In genomic region chr7:34195632-34196031, GRCm38 (mm10) we compare ENCODE assay signal across 8 mouse cellular contexts. TPM values are rescaled to one million over a fixed set of nuclear protein-coding genes. Genes with fewer than 3 reads are reported as not detected.
A peak's percentile ranks its signal among the peaks of the same experiment; 100 is the strongest.
DNase-seq lines count a peak whose midpoint lies in the region; ATAC-seq and TF ChIP-seq lines count a peak whose summit lies in the region.

No protein-coding gene starts in this region.

- H3K4me3 ChIP-seq in heart, embryonic 13.5 days: peak overlapping the region; percentile 87
- H3K4me3 ChIP-seq in ES-Bruce4 (ENCODE audit: low read depth, low read length): peak overlapping the region; percentile 98
- peak overlapping the region; percentile 68 for H3K4me3 ChIP-seq in erythroblast, embryonic 14.5 days (replicated peaks)
- peak overlapping the region; percentile 64 to 73 for H3K4me3 ChIP-seq in liver, embryonic 14.5 days (ENCODE audit: insufficient read depth in 1 of 2, low read depth in 2 of 2, low read length in 2 of 2)

- H3K9ac ChIP-seq in heart, embryonic 13.5 days: peak overlapping the region; percentile 90
- H3K9ac ChIP-seq in ES-Bruce4 (ENCODE audit: low read depth, poor library complexity, severe bottlenecking): peak overlapping the region; percentile 83
- peak overlapping the region; percentile 79 for H3K9ac ChIP-seq in liver, embryonic 14.5 days (replicated peaks)

- TF ChIP-seq EP300 in ES-Bruce4 (IDR thresholded peaks at IDR 0.05; ENCODE audit: insufficient read depth, low read depth, low read length): no peak
- no peak for TF ChIP-seq EP300 in liver, embryonic 14.5 days (IDR thresholded peaks at IDR 0.05; ENCODE audit: low read depth)

- H3K9me3 ChIP-seq in heart, embryonic 13.5 days: peaks cover 1% of the 10 kb centered on the region; the same call in 1 of the 2 replicates
- H3K9me3 ChIP-seq in ES-Bruce4 (replicated peaks; ENCODE audit: control insufficient read depth, insufficient read depth, low read length, poor library complexity, severe bottlenecking): no peaks in the 10 kb centered on the region; the same call in 1 of the 2 replicates
- no peaks in the 10 kb centered on the region for H3K9me3 ChIP-seq in erythroblast, embryonic 14.5 days (ENCODE audit: control insufficient read depth, low read length)
- no peaks in the 10 kb centered on the region for H3K9me3 ChIP-seq in liver, embryonic 14.5 days (ENCODE audit: control insufficient read depth, low read length)

- peak overlapping the region; percentile 71; the same call in 1 of the 2 replicates for H3K27ac ChIP-seq in heart, embryonic 13.5 days (replicated peaks)
- H3K27ac ChIP-seq in ES-Bruce4 (ENCODE audit: insufficient read depth, low read length): no peak overlapping the region
- peak overlapping the region; percentile 46 for H3K27ac ChIP-seq in liver, embryonic 14.5 days

- no peaks in the 10 kb centered on the region for H3K27me3 ChIP-seq in heart, embryonic 13.5 days (replicated peaks)
- no peaks in the 10 kb centered on the region for H3K27me3 ChIP-seq in ES-Bruce4 (ENCODE audit: control insufficient read depth, insufficient read depth, low read length, poor library complexity, severe bottlenecking)
- no peaks in the 10 kb centered on the region for H3K27me3 ChIP-seq in erythroblast, embryonic 14.5 days (ENCODE audit: control insufficient read depth)
- no peaks in the 10 kb centered on the region for H3K27me3 ChIP-seq in liver, embryonic 14.5 days (ENCODE audit: control insufficient read depth, insufficient read depth, low read length)

- DNase-seq in heart, adult 8-10 months (ENCODE audit: low spot score): no peak
- peak in 1 of 3 experiments; percentile 24 for DNase-seq in liver, embryonic 14.5 days (ENCODE audit: low read depth in 3 of 3, low spot score in 3 of 3)
- no peak for DNase-seq in urinary bladder, postnatal 14 days (ENCODE audit: low spot score)
- no peak for DNase-seq in layer of hippocampus, adult 11-12 months (ENCODE audit: low spot score)

- peaks cover 8% of the 10 kb centered on the region for H3K4me1 ChIP-seq in heart, embryonic 13.5 days
- H3K4me1 ChIP-seq in ES-Bruce4 (ENCODE audit: control insufficient read depth, insufficient read depth, low read length): no peaks in the 10 kb centered on the region
- H3K4me1 ChIP-seq in erythroblast, embryonic 14.5 days (ENCODE audit: control insufficient read depth): peaks cover 22% of the 10 kb centered on the region
- H3K4me1 ChIP-seq in liver, embryonic 14.5 days (replicated peaks; ENCODE audit: control insufficient read depth in 2 of 2, insufficient read depth in 2 of 2, low read length in 1 of 2): peaks cover 4% of the 10 kb centered on the region in 2 experiments; a peak in 3 of 4 replicates

- ATAC-seq in heart, embryonic 13.5 days (ENCODE audit: extremely low read depth, insufficient number of reproducible peaks, low FRiP score, low TSS enrichment): no peak
- ATAC-seq in liver, embryonic 14.5 days (ENCODE audit: insufficient read depth): peak; percentile 45; the same call in 1 of the 2 replicates
- ATAC-seq in inflammation-experienced regulatory T-cells, adult 6 months: no peak

- TF ChIP-seq CTCF in ES-Bruce4 (IDR thresholded peaks at IDR 0.05; ENCODE audit: low read depth, low read length): no peak
- TF ChIP-seq CTCF in liver, embryonic 14.5 days (IDR thresholded peaks at IDR 0.05; ENCODE audit: low read depth): peak; percentile 57

- 46% methylated on average over 3 of the region's 3 CpGs for WGBS in heart, embryonic 13.5 days
- WGBS in liver, embryonic 14.5 days (ENCODE audit: insufficient replicate concordance): 36% methylated on average over 3 of the region's 3 CpGs

- TF ChIP-seq POLR2A in ES-Bruce4 (IDR thresholded peaks at IDR 0.05; ENCODE audit: insufficient read depth, low read length): no peak

- H3K4me2 ChIP-seq in heart, embryonic 13.5 days: peak overlapping the region; percentile 84
- H3K4me2 ChIP-seq in liver, embryonic 14.5 days (ENCODE audit: low read depth): peak overlapping the region; percentile 79

- H3K36me3 ChIP-seq in heart, embryonic 13.5 days: peaks cover 36% of the 10 kb centered on the region
- H3K36me3 ChIP-seq in ES-Bruce4 (ENCODE audit: control insufficient read depth, insufficient read depth, low read length, poor library complexity, severe bottlenecking): peaks cover 9% of the 10 kb centered on the region
- H3K36me3 ChIP-seq in erythroblast, embryonic 14.5 days (ENCODE audit: control insufficient read depth): peaks cover 22% of the 10 kb centered on the region
- H3K36me3 ChIP-seq in liver, embryonic 14.5 days (replicated peaks; ENCODE audit: control insufficient read depth, insufficient read depth, low read depth): peaks cover 4% of the 10 kb centered on the region; the same call in 1 of the 2 replicates

RNA-seq across cellular contexts. Expression of gene Pdcd2l, which starts 0.8 kb away (rescaled TPM):
- 53.3 and 53.8 TPM in 2 replicates for polyA plus RNA-seq in heart, embryonic 13.5 days (2015; fragmentation: Nextera tagmentation; extraction: Ambion mirVana)
- 10 to 100 TPM; 19.2 to 21.2 (median 20.1) TPM for total RNA-seq in heart, adult 8-10 months (2022)
- 37.5 and 38.0 TPM in 2 replicates for polyA plus RNA-seq in ES-Bruce4 (2011; ENCODE audit: insufficient read depth, insufficient read length, low read depth, missing spikeins)
- 0.42 and 0.52 TPM in 2 replicates for polyA plus RNA-seq in erythroblast, embryonic 14.5 days (2012)
- 12.4 and 14.1 TPM in 2 replicates for polyA plus RNA-seq in liver, embryonic 14.5 days (2012; rRNA removed)
- polyA plus RNA-seq in liver, embryonic 14.5 days (2014; fragmentation: Nextera tagmentation; extraction: Ambion mirVana): 20.4 and 21.7 TPM in 2 replicates
- 10 to 100 TPM; 26.1 to 31.0 (median 28.5) TPM for polyA plus RNA-seq in inflammation-experienced regulatory T-cells, adult 6 months (2017; shearing (Covaris generic))

RNA-seq across cellular contexts. Expression of gene Uba2, which starts 26.2 kb away (rescaled TPM):
- polyA plus RNA-seq in heart, embryonic 13.5 days (2015; fragmentation: Nextera tagmentation; extraction: Ambion mirVana): 111 and 114 TPM in 2 replicates
- 10 to 100 TPM; 26.8 to 32.8 (median 29.9) TPM for total RNA-seq in heart, adult 8-10 months (2022)
- 220 and 223 TPM in 2 replicates for polyA plus RNA-seq in ES-Bruce4 (2011; ENCODE audit: insufficient read depth, insufficient read length, low read depth, missing spikeins)
- 0.92 and 1.3 TPM in 2 replicates for polyA plus RNA-seq in erythroblast, embryonic 14.5 days (2012)
- polyA plus RNA-seq in liver, embryonic 14.5 days (2012; rRNA removed): 37.4 and 62.1 TPM in 2 replicates
- 83.0 and 97.5 TPM in 2 replicates for polyA plus RNA-seq in liver, embryonic 14.5 days (2014; fragmentation: Nextera tagmentation; extraction: Ambion mirVana)
- polyA plus RNA-seq in inflammation-experienced regulatory T-cells, adult 6 months (2017; shearing (Covaris generic)): 10 to 100 TPM; 74.4 to 98.1 (median 87.7) TPM

RNA-seq across cellular contexts. Expression of gene Gpi1, which starts 34.5 kb away (rescaled TPM):
- polyA plus RNA-seq in heart, embryonic 13.5 days (2015; fragmentation: Nextera tagmentation; extraction: Ambion mirVana): 702 and 751 TPM in 2 replicates
- total RNA-seq in heart, adult 8-10 months (2022): 100 to 1,000 TPM; 550 to 601 (median 588) TPM
- polyA plus RNA-seq in ES-Bruce4 (2011; ENCODE audit: insufficient read depth, insufficient read length, low read depth, missing spikeins): 655 and 670 TPM in 2 replicates
- polyA plus RNA-seq in erythroblast, embryonic 14.5 days (2012): 18.4 and 29.3 TPM in 2 replicates
- polyA plus RNA-seq in liver, embryonic 14.5 days (2012; rRNA removed): 83.2 and 101 TPM in 2 replicates
- 107 and 108 TPM in 2 replicates for polyA plus RNA-seq in liver, embryonic 14.5 days (2014; fragmentation: Nextera tagmentation; extraction: Ambion mirVana)
- polyA plus RNA-seq in inflammation-experienced regulatory T-cells, adult 6 months (2017; shearing (Covaris generic)): 100 to 1,000 TPM; 350 to 461 (median 355) TPM

RNA-seq across cellular contexts. Expression of gene Gm6096, which starts 55.2 kb away (rescaled TPM):
- 0.37 TPM in 1 of 2 replicates, not detected in the other for polyA plus RNA-seq in heart, embryonic 13.5 days (2015; fragmentation: Nextera tagmentation; extraction: Ambion mirVana)
- total RNA-seq in heart, adult 8-10 months (2022): not detected
- not detected in 2 replicates for polyA plus RNA-seq in ES-Bruce4 (2011; ENCODE audit: insufficient read depth, insufficient read length, low read depth, missing spikeins)
- polyA plus RNA-seq in erythroblast, embryonic 14.5 days (2012): not detected in 2 replicates
- not detected in 2 replicates for polyA plus RNA-seq in liver, embryonic 14.5 days (2012; rRNA removed)
- polyA plus RNA-seq in liver, embryonic 14.5 days (2014; fragmentation: Nextera tagmentation; extraction: Ambion mirVana): 0.30 TPM in 1 of 2 replicates, not detected in the other
- not detected for polyA plus RNA-seq in inflammation-experienced regulatory T-cells, adult 6 months (2017; shearing (Covaris generic))

Comparison
In these comparisons a context has a peak if more than half of its experiments do, and no peak if none do; other contexts are left out.
1. RNA of gene Uba2, which starts 26.2 kb away (polyA plus RNA-seq): 220 to 223 TPM in ES-Bruce4, 111 to 114 TPM in heart, embryonic 13.5 days, 74.4 to 98.1 TPM in inflammation-experienced regulatory T-cells, adult 6 months and 37.4 to 97.5 TPM in liver, embryonic 14.5 days; 0.92 to 1.3 TPM in erythroblast, embryonic 14.5 days; every median in the first group is over 10 times any median in the second.
2. Peak in every context shown above with its lines, with median percentiles within 50 percentile points of each other: H3K4me3 ChIP-seq and H3K9ac ChIP-seq.